Mouse (Mus musculus) lung, postnatal 0 days (tissue): ENCODE measurements around the gene Dhrs13.

Experiments
- CTCF ChIP-seq: IDR thresholded peaks from 2 replicates; pipeline ENCODE4 v1.5.1; 2016; ENCODE audit warnings: antibody characterized with exemption, mild to moderate bottlenecking
- EP300 ChIP-seq: IDR thresholded peaks from 2 replicates; pipeline ENCODE4 v1.6.1; 2016; ENCODE audit warnings: antibody characterized with exemption, mild to moderate bottlenecking, control low read depth

DNA sequence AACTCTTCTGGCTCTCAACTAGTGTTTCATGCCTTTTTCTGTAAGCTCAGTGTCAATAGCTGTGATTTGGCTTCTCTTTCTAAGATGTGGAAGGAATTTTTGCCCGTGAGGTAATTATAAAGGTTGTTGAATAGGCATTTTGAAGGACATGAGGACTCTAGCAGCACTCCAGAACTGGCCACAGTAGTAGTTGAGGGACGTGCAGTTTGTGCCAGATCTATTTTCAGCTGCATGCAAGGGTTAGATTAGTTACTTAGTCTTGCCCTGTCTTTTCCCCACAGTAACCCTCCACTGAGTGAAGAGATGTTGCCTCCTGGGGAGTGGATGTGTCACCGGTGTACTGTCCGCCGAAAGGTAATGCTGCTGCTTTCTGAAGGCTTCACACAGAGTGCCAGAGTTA lies 25.6 kb upstream of the Dhrs13 start:
- TF ChIP-seq CTCF: no peak
- no peak for TF ChIP-seq EP300
